Mouse (Mus musculus): Measurements from ENCODE around the gene Arl14.

Arl14 gene

DNA sequence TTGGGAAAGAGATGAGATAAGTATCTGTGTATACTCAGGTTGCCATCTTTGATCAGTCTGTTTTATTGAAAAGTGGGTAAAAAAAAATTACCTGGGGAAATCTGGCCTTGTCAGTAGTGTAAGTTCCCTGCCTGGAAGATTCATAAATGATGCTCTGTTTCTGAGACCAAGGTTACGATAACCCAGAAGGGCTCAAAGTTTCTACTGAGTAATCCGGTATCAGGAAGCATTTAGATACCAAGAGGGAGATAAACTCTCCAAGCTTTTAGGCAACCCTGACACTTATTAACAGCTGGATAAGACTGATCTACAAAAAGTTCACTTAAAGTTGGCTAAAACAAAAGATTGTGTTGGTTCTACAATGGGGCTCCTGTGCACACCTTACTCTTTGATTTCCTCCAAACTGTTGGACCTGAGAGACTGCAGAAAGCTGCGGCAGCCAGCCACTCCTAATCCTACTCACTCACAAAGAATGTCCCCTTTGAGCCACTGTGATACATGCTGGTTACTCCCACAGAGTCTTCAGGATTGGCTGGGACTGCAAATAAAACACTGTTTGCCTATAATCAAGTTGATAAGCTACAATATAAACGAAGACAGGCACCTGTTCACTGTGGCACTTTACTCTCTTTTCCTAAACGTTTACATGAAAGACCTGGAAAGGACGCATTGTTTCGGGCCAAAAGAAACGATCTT lies at the start of gene Arl14:
Gene Arl14, plus strand, starts transcription at position 614 of the 696 bp plus-strand sequence.
- DNase-seq (ENCODE audit: low spot score), result no peak

DNA sequence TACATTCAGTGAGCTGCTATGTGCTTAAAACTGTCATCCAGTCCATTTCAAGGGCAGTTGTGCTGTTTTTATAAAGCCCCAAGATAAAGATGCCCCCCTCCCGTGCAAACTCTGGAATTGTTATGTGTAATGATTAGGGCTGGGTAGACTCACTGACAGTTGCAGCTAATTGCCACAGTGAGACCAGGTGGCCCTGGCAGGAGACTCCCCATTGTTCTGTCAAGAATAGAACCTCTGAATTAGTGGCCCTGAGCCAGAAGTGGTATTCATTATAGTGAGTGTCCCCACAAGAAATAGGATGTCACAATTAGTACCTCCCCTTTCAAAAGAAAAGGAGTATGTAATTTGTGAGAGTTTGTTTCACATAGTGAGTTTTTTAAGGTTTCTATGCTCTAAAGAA lies 47.0 kb upstream of the Arl14 start:
- DNase-seq (ENCODE audit: low spot score), result no peak

DNA sequence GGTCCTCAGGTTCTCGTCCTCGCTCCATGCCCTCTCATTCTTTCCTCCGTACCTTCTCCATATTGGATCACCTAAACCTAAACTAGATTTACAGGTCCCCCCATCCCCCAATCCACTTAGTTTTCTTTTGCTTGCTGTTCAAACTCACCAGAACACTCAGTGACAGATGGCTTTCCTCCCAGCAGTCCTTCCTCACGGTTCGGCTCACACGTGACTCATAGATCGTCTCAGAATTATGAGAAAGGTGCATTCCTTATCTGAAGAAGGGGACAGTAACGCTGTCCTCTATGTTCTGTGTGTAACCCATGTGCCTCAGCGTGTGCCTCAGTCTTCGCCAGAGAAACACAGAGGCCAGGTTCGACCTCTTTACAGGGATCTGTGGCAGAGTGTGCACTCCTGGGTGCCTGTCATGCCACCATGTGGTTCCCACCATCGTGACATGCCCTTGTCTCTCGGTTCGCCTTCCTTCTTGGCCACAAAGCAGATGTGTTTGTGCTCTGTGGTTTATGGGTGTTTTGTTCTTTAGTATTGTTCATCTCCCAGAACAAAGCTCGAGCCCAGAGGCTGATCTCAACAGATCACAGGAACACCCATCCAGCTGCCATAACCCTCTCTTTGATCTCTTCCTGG lies 44.9 kb upstream of the Arl14 start:
- peak; percentile 93 for DNase-seq (ENCODE audit: low spot score)

DNA sequence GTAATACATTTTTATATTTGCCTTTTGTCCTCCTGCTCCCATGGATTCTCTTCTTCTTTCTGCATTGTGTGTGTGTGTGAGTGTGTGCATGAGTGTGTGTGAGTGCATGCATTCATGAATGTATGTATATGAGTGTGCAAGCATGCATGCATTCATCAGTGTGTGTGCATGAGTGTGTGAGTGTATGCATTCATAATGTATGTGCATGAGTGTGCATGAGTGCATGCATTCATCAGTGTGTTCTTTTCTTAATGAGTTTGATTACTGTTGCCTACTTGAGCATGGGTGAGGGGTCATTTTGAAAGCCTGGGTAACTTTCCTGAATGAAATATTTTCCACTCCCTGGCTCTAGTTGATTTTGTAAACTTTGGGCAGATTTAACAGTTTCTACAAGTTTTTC lies 44.3 kb upstream of the Arl14 start:
- no peak for DNase-seq (ENCODE audit: low spot score)

DNA sequence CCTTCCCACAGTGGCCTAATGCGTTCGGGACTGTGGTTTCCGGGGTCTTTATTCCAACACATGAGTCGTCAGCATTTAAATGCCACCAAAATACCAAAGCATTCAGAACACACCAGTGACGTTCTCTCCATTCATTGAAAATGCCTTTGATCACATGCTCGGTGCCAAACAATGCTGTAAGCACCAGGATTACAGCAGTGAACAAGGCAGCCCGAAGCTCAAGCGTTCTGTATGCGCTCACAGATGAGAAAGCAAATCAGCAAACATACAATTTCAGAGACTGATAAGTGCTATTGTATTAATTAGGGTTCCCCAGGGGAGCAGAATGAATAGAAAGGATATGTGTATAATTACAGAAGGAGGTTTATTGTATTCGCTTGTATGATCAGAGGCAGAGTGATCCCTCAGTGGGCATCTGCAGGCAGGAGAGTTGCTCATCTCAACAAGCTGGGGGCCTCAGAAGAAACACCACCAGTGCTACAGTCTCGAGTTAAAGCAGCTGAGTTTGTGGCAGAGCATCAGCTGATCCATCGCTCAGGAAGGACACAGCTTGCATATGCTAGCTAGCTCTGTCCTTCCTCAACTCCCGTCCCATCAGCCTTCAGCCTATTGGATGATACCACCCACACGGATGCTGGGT lies 43.7 kb upstream of the Arl14 start:
- peak; percentile 17 for DNase-seq (ENCODE audit: low spot score)

DNA sequence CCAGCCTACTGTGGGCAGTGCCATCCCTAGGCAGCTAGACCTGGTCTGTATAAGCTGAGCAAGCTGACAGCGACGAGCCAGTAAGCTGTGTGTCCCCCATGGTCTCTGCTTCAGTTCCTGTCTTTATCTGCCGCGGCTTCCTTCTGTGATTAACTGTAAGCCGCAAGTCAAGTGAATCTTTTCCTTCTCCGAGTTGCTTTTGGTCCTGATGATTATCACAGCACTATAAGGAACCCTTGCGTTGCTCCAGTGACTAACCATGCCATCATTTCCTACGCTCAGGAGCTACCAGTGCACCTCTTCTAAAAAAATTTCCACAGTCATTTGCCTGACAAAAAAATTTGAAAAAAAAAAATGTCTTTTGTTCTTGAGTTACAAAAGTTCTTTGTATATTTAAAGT lies 40.7 kb upstream of the Arl14 start:
- no peak for DNase-seq (ENCODE audit: low spot score)

DNA sequence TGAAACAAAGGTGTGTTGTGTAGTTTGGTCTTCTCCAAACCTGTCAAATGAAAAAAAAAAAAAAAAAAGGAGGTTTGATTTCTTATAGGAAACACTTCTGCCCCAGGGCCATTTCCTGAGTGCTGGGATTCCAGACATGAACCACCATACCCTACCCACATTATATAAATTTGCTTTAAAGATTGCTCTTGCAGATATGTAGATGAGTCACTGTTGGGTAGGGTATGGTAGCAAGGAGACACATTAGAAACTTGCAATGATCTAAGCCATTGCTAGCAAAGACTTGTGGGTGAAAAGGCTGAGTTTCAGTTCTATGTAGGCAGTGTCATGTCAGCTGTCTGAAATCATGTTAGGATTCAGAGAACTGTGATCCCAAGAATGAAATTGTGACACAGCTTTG lies 40.0 kb upstream of the Arl14 start:
- no peak for DNase-seq (ENCODE audit: low spot score)

DNA sequence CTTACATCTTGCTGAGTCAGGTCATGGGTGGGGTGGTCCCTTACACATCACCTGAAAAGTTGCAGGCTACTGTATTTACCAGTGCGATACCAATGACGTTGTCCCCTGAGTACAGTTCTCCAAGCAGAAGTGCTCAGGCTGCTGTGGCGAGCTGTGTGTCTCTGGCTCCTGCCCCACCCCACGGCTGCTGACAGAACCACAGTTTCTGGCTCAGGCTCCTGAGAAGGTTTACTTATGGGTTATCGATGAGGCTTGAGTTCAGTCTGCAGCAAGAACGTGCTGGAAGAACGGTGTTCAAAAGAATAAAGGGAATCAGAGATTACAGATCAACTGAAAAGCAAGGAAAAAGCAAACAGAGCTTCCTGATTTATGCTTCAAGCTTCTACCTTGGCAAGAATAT lies 37.0 kb upstream of the Arl14 start:
- peak; percentile 22 for DNase-seq (ENCODE audit: low spot score)

DNA sequence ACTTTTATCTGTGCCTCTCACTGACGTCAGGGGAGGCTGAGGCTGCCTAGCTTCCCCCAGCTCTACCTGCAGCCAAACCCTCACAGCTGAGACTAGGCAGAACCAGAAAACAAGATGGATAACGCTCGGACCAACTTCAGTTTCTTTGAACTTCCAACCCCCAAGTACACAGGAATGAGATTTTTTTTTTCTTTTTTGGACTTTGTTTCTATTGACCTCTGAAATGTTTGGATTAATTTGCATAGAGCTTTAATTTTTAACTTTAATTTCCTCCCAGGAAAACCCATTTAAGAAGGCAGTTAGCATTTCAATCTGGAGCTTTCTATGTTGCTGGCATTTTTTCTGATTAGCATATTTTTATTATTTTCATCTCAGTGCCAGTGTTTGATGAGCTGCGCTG lies 36.2 kb upstream of the Arl14 start:
- DNase-seq (ENCODE audit: low spot score), result no peak

DNA sequence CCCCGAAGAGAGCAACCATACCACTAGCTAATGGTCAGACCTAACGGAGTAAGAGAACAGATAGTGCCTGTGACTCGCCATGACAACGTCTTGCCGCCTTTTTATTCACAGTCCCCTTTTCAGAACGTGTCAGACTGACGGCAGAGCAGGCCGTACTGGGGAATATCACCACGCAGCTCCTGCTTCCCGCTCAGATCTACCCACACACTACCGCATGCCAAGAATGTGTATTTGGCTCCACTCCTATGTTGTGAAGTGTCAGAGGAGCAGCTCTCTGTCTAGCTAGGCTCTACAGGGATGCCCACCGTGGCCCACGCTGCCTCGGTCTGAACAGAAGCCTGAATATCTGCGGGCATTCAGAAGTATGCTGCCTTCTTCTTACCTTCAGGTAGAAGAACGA lies 35.6 kb upstream of the Arl14 start:
- DNase-seq (ENCODE audit: low spot score), result no peak

DNA sequence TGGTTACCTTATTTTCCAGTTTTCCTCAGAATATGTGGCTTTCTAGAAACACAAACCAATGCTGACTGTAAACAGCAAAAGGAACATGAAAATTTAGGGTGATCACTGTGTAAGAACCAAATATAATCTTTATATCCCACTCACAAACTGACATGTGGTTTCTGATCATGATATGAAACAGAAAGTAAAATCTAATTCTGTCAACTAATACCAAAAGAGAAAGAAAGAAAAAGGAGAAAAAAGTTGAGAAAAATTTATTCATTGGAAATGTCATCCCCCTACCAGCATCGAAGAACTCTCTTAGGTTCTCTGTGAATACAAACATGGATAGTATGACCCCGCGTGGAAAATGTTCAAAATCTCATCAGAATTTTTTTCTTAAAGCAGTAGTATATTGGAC lies 29.2 kb upstream of the Arl14 start:
- no peak for DNase-seq (ENCODE audit: low spot score)

DNA sequence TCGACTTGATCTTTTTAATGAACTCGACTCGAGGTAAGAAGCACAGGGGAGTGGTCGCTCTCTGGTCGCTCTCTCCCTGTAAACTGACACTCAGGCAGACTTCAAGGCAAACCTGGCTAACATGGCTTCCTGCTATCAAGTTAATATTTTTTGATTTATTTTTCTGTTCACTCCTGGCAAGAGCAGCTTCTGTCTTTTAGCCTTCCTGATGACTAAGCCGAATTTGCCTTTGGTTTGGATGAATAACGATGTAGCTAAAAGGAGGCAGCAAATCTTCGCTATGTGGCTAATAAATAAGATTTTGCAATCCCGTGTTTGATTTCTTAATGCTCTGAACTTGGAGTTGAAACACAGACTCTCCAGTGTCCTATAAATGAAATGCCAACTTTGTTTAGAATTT lies 27.7 kb upstream of the Arl14 start:
- no peak for DNase-seq (ENCODE audit: low spot score)

DNA sequence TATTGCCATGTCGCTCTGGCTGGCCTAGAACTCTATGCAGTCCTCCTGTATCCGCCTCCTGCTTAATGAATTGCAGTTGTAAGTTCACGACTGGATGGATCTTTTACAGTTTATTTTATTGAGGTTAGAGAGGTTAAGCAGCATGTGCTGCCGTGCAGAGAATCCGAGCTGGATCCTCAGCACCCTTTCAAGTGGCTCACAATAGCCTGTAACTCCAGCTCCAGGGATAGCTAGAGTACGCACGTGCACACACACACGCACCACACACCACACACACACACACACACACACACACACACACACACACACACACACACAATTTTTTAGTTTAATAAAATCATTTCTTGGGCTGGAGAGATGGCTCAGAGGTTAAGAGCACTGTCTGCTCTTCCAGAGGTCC lies 27.0 kb upstream of the Arl14 start:
- DNase-seq (ENCODE audit: low spot score), result no peak

DNA sequence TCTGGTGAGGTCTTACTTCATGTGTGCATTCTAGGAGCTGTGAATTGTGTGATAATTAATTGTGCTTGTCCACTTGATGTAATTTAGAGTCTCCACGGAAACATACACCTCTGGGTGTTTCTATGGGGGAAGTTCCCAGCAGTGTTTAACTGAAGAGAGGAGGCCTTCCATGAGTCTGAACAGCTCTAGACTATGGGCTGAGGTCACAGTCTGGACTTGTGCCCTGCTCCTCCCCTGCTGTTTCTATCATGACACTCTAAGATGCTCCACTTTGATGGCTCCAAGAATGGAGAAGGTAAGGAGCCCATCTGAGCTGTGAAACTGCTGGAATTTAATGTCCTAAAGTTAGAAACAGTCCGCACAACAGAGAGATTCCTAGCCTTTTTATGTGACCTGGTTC lies 24.1 kb upstream of the Arl14 start:
- no peak for DNase-seq (ENCODE audit: low spot score)

DNA sequence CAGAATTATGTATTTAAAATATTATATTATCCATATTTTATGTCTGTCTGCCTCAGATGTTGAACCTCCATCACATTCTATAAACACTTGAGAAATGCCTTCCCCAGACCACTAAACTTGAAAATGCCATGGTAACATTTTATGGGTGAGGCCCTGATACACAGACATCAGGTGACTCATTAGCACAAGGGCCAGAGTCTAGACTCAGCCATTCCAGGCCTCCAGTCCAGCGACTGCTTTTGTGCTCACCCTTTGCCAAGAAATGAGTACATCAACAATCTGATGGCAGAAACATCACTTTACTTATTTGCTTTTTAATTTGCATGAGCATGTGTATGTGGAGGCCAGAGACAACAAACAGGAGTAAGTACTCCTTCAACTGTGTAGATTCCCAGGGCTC lies 22.0 kb upstream of the Arl14 start:
- DNase-seq (ENCODE audit: low spot score), result no peak

DNA sequence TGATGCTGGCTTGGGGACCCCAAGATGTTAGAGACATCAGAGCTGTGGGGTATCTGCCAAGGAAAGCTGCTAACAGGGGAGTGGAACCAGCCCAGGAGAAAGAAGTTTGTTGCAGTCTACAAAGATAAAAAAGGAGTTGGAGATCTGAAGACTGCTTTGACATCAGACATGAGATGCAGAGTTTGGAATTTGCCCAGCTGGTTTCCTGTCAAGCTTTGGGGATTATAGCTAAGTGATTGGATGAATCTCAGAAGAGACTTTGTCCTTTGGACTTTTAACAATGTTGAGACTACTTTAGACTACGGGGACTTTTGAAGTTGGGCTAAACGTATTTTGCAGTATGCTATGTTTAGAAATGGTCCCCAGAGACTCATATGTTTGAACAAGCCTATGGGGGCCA lies 21.0 kb upstream of the Arl14 start:
- DNase-seq (ENCODE audit: low spot score), result no peak

DNA sequence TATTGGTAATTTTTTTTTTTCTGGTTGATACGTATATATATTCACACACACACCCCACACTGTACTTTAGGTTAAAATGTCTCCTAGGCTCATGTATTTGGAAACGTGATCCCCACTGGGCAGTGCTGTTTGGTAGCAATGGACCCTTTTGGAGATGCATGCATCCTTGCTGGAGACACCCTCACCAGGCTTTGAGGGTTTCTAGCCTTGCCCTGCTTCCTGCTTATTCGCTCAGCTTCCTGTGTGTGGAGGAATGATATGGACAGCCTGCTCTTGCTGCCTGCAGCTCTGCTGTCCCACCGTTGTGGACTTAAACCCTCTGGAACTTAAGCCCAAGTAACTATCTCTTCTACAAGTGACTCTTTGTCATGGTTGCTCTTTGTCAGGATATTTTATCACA lies 19.3 kb upstream of the Arl14 start:
- no peak for DNase-seq (ENCODE audit: low spot score)

DNA sequence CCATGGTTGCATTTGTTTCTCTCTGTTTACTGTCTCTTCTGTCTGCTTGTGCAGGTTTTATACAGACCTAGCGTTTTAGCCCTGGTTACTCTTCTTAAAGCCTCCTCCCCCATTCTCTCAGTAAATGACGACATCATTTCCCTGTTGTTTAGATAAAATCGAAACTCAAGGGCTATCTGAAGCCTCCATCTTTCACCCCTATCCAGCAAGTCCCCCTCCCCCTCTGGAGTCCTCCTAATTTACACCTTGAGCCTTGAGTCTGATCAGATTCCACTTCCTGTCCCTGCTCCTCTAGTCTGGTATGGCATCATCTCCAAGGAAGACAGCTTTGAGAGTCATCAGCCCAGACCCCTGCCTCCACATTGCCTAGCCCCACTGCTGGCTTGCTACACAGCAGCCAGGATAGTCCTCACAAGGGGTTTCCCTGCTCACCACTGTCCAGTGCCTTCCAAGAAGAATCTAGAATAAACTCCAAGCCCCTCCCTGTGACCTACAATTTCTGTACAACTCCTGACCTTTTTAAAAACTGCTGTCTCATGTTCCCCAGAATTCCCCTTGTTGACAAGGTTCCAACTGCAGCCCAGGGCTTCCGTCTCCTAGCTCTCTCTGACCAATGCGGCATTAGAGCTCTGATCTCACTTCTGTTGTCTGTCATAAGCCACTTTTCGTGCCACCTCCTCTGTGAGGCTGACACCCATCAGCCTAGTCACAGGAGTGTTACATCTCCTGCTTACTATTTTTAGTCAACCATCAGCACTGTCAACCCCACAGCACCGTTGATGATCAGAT lies 16.8 kb upstream of the Arl14 start:
- peak; percentile 68 for DNase-seq (ENCODE audit: low spot score)

DNA sequence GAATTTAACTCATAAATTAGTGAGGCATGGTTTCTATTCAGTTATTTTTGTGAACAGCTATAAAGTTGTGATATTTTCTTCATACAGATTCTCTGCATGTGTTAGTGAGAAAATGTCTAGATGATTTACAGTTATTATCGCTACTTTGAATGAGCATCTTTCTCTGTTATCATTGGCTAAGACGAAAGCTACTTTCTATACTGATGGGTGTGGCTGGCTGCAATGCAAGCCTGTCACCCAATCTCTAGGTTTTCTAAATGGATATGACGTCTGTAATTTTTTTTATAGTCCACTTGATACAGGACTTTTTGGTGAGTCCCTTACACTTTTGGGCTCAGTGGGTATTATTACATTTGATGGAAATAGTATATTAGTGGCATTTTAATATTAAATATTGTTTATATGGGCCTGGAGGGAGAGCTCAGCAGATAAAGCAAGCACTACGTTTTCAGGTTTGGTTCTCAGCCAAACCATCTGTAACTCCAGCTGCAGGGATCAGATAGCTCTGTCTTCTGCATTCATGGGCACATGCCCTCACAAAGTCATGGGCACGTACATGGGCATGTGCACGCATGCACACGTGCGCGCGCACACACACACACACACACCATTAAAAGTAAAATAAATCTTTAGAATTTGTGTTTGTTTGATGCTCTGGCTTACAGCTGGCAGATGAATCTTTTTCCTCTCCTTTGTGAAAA lies 15.9 kb upstream of the Arl14 start:
- no peak for DNase-seq (ENCODE audit: low spot score)

DNA sequence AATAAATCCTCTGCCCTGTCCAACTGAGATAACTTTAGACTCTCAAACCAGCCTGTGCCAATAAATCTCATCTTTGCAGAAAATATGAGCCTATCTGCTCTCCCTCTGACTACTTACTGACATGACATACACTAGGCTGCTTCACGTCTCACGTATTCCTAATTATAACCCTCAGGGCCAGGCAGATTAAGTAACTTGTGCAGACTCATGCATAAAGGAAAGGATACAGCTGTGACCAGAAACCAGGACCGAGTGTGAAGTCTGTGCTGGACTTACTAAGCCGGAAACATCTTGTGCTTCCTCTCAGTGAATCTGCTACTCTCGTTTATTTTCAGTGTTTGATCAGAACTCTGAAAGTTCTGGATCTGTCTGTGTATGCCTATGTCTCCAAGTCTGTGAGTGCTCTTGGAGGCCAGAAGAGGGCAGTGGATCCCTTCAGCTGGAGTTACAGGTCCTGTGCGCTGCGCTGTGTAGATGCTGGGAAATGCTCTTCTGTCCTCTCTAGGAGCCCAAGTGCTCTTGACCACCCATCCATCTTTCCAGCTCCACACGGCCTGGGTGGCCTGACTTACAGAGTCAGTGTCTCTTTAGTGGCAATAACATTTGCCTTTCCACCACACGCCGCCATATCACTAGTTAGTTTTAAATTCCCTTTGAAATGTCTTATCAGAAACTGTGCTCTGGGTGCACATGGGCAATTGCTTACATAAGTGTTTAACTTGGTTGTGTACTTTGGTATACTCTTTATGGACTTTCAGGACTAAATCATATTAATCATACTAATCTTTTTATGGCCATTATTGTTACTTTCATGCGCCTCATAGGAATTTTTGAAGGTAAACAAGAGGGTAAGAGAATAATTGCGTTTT lies 13.5 kb upstream of the Arl14 start:
- DNase-seq (ENCODE audit: low spot score), result no peak

DNA sequence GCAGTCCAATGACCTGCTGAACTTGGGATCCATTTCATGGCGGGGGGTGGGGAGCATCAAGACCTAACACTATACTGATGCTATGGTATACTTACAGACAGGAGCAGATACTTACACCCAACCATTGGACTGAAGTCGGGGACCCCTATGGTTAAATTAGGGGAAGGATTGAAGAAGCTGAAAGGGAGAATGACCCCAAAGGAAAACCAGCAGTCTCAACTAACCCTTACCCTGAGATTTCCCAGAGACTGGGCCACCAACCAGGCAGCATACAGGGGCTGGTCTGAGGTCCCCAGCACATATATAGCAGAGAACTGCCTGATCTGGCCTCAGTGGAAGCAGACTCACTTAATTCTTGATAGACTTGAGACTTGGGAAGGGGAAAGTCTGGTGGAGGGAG lies 10.0 kb upstream of the Arl14 start:
- DNase-seq (ENCODE audit: low spot score), result no peak
